Mouse (Mus musculus) right cerebral cortex, postnatal 4 days (tissue): ENCODE data around the gene Myrip.

Experiments
- DNase-seq: peaks from one replicate; pipeline ENCODE4 v3.0.0-alpha.2; 2022

The Myrip gene

GRCm38 (mm10) chr9:120339975-120340695 is 38.8 kb downstream of the Myrip start:
- no peak for DNase-seq

GRCm38 (mm10) chr9:120343123-120343790 is 41.9 kb downstream of the Myrip start:
- no peak for DNase-seq

GRCm38 (mm10) chr9:120345651-120346151 is 44.4 kb downstream of the Myrip start:
- DNase-seq = no peak

- no peak for DNase-seq
Observed at GRCm38 (mm10) chr9:120349145-120349544, 47.8 kb downstream of the Myrip start.

- no peak for DNase-seq
Observed at GRCm38 (mm10) chr9:120350346-120350745, 49.0 kb downstream of the Myrip start.

- no peak for DNase-seq
Observed at GRCm38 (mm10) chr9:120351061-120351460, 49.7 kb downstream of the Myrip start.

- DNase-seq = no peak
Observed at GRCm38 (mm10) chr9:120351474-120351873, 50.2 kb downstream of the Myrip start.

- DNase-seq = no peak
Observed at GRCm38 (mm10) chr9:120353036-120353435, 51.7 kb downstream of the Myrip start.

GRCm38 (mm10) chr9:120353967-120354366 is 52.7 kb downstream of the Myrip start:
- no peak for DNase-seq

GRCm38 (mm10) chr9:120354550-120355345 is 53.4 kb downstream of the Myrip start:
- DNase-seq = no peak

GRCm38 (mm10) chr9:120356490-120356889 is 55.2 kb downstream of the Myrip start:
- no peak for DNase-seq

- no peak for DNase-seq
Observed at GRCm38 (mm10) chr9:120358060-120358459, 56.7 kb downstream of the Myrip start.

- DNase-seq = peak; percentile 51
Observed at GRCm38 (mm10) chr9:120360397-120361177, 59.3 kb downstream of the Myrip start.

GRCm38 (mm10) chr9:120361656-120362055 is 60.3 kb downstream of the Myrip start:
- no peak for DNase-seq

GRCm38 (mm10) chr9:120362684-120363083 is 61.4 kb downstream of the Myrip start:
- no peak for DNase-seq

GRCm38 (mm10) chr9:120364653-120365283 is 63.5 kb downstream of the Myrip start:
- no peak for DNase-seq

- no peak for DNase-seq
Observed at GRCm38 (mm10) chr9:120367526-120367925, 66.2 kb downstream of the Myrip start.

GRCm38 (mm10) chr9:120371633-120372032 is 70.3 kb downstream of the Myrip start:
- no peak for DNase-seq

- no peak for DNase-seq
Observed at GRCm38 (mm10) chr9:120372347-120372746, 71.0 kb downstream of the Myrip start.

- peak; percentile 65 for DNase-seq
Observed at GRCm38 (mm10) chr9:120377726-120378125, 76.4 kb downstream of the Myrip start.

- no peak for DNase-seq
Observed at GRCm38 (mm10) chr9:120395188-120395587, 93.9 kb downstream of the Myrip start.

GRCm38 (mm10) chr9:120396579-120397185 is 95.4 kb downstream of the Myrip start:
- no peak for DNase-seq
